Mouse (Mus musculus) lung, adult 2 months (tissue): ENCODE measurements around the gene Abcb8.

Experiments
- CTCF ChIP-seq: fragments of 200-500 bp; IDR thresholded peaks from 2 replicates; pipeline ENCODE4 v1.5.1; 2011; ENCODE audit warnings: mild to moderate bottlenecking, low read length, control low read depth; ENCODE audit not compliant: insufficient read depth
- POLR2A ChIP-seq: fragments of 200-500 bp; IDR thresholded peaks from 2 replicates; pipeline ENCODE4 v1.6.1; 2011; ENCODE audit warnings: low read depth, mild to moderate bottlenecking, control low read depth, low read length, borderline replicate concordance; ENCODE audit errors: extremely low read depth

DNA sequence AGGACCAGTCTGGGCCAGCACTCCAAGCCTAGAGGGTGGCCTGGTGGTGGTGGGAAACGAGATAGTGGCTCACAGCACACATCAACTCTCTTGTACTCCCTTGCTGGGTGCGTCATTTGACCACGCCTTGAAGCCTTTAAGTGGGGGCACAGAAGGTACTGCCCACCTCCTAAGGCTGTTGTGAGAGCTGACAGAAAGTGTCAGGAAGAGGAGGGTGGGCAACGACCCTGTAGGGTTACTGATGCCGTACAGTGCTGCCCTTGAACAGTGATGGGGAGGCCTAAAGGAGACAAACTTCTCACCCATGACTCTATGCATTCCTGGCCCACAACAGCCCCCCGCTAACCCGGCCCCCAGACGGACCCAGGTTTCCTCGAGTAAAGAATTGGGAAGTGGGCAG lies 27.0 kb upstream of the Abcb8 start:
- TF ChIP-seq CTCF, result no peak
- no peak for TF ChIP-seq POLR2A
